Mouse (Mus musculus): ENCODE measurements around the gene Duxf3. TPM values are rescaled to one million over a fixed set of nuclear protein-coding genes. Genes with fewer than 3 reads are reported as not detected.

Gene Duxf3
- total and polyA plus RNA-seq, 3 experiments, result not detected

DNA sequence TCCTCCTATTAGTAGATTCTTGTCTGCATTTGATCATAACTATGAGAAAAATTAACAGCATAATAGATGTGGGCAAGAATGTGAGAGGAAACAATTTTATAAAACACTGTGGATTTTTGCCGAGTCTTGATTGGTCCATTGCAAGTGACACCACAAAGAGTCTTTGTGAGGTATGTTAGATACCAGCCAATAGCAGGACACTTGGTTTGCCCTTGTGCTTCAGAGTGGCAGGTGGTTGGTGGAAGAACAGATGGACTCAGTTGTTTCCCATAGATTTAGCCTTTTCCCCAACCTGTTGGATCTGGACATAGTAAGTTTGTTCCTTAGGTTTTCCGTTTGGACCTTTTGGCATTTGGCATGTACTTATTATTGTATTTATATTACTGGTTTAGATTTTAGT lies 21.3 kb downstream of the Duxf3 start:
- Histone ChIP-seq H3K27ac (ENCODE audit: control insufficient read depth, low read depth, low read length) (no peak overlapping the region), H3K79me2 (ENCODE audit: control insufficient read depth, insufficient read depth, low read length, poor library complexity) (no peaks in the 10 kb centered on the region), H3K36me3 (ENCODE audit: control insufficient read depth in 1 of 2, insufficient read depth in 2 of 2, low read length in 2 of 2) (no peaks in the 10 kb centered on the region), H3K9me3 (replicated peaks; ENCODE audit: insufficient read depth, low read length) (no peaks in the 10 kb centered on the region), H3K27me3 (ENCODE audit: control insufficient read depth in 1 of 2, insufficient read depth in 2 of 2, low read length in 2 of 2) (no peaks in the 10 kb centered on the region), H3K4me1 (ENCODE audit: control insufficient read depth in 1 of 2, insufficient read depth in 2 of 2, low read length in 2 of 2) (no peaks in the 10 kb centered on the region), H3K4me3 (ENCODE audit: control insufficient read depth in 1 of 2, insufficient read depth in 1 of 2, low read depth in 2 of 2, low read length in 2 of 2) (no peak overlapping the region), H3K9ac (ENCODE audit: control insufficient read depth, low read depth, low read length, poor library complexity, severe bottlenecking) (no peak overlapping the region)
- no peak for TF ChIP-seq CTCF (IDR thresholded peaks at IDR 0.05 in 2 of 3, conservative IDR thresholded peaks at IDR 0.05 in 1 of 3; ENCODE audit: control insufficient read depth in 1 of 3, insufficient read depth in 1 of 3, low read depth in 2 of 3, low read length in 3 of 3, poor library complexity in 1 of 3, severe bottlenecking in 1 of 3)
- TF ChIP-seq EP300 (IDR thresholded peaks at IDR 0.05; ENCODE audit: low read depth in 1 of 2, low read length in 2 of 2), result no peak
- TF ChIP-seq ZKSCAN1 (IDR thresholded peaks at IDR 0.05; ENCODE audit: low read depth, low read length), result no peak
- TF ChIP-seq TAL1 (IDR thresholded peaks at IDR 0.05; ENCODE audit: low read length), result no peak
- TF ChIP-seq MAFK (IDR thresholded peaks at IDR 0.05; ENCODE audit: borderline replicate concordance, low read depth, low read length), result no peak
- TF ChIP-seq MEF2A (IDR thresholded peaks at IDR 0.05; ENCODE audit: extremely low read depth, insufficient replicate concordance, low read depth, low read length, poor library complexity, severe bottlenecking), result no peak
- TF ChIP-seq CHD2 (IDR thresholded peaks at IDR 0.05; ENCODE audit: low read length), result no peak
- TF ChIP-seq HCFC1 (IDR thresholded peaks at IDR 0.05; ENCODE audit: low read depth, low read length), result no peak
- TF ChIP-seq RCOR1 (IDR thresholded peaks at IDR 0.05; ENCODE audit: low read depth, low read length), result no peak
- no peak for DNase-seq (ENCODE audit: low read depth, low spot score)

DNA sequence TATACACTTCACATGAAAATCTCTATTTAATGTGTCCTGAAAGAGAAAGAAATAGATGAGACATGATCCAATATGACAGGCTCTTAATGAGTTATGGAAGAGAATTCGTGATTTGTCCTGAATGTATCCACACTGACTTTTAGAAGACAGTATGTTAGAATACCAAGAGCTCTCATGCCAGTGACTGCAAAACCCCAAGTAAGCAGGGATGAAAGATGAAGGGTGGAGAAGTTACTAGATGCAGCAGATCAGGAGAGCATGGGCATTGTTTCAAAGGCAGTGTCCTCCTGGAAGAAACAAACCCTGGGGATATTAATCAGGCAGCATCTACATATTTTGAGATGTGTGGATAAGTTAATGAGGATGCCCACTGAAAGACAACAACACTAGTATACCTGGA lies 22.0 kb downstream of the Duxf3 start:
- H3K9me3 ChIP-seq (replicated peaks; ENCODE audit: insufficient read depth, low read length), result no peaks in the 10 kb centered on the region
- no peak overlapping the region for H3K9ac ChIP-seq (ENCODE audit: control insufficient read depth, low read depth, low read length, poor library complexity, severe bottlenecking)
- H3K4me3 ChIP-seq (ENCODE audit: control insufficient read depth in 1 of 2, insufficient read depth in 1 of 2, low read depth in 2 of 2, low read length in 2 of 2), result no peak overlapping the region
- no peak for DNase-seq (ENCODE audit: low read depth, low spot score)
- H3K27me3 ChIP-seq (ENCODE audit: control insufficient read depth in 1 of 2, insufficient read depth in 2 of 2, low read length in 2 of 2), result no peaks in the 10 kb centered on the region
- no peaks in the 10 kb centered on the region for H3K36me3 ChIP-seq (ENCODE audit: control insufficient read depth in 1 of 2, insufficient read depth in 2 of 2, low read length in 2 of 2)
- no peaks in the 10 kb centered on the region for H3K4me1 ChIP-seq (ENCODE audit: control insufficient read depth in 1 of 2, insufficient read depth in 2 of 2, low read length in 2 of 2)
- TF ChIP-seq EP300 (IDR thresholded peaks at IDR 0.05; ENCODE audit: low read depth in 1 of 2, low read length in 2 of 2) (no peak), TAL1 (IDR thresholded peaks at IDR 0.05; ENCODE audit: low read length) (no peak), JUND (IDR thresholded peaks at IDR 0.05; ENCODE audit: low read depth, low read length) (no peak), USF2 (IDR thresholded peaks at IDR 0.05; ENCODE audit: borderline replicate concordance in 1 of 2, insufficient read depth in 1 of 2, low read depth in 1 of 2, low read length in 2 of 2) (no peak)
- no peak overlapping the region for H3K27ac ChIP-seq (ENCODE audit: control insufficient read depth, low read depth, low read length)
- no peaks in the 10 kb centered on the region for H3K79me2 ChIP-seq (ENCODE audit: control insufficient read depth, insufficient read depth, low read length, poor library complexity)

DNA sequence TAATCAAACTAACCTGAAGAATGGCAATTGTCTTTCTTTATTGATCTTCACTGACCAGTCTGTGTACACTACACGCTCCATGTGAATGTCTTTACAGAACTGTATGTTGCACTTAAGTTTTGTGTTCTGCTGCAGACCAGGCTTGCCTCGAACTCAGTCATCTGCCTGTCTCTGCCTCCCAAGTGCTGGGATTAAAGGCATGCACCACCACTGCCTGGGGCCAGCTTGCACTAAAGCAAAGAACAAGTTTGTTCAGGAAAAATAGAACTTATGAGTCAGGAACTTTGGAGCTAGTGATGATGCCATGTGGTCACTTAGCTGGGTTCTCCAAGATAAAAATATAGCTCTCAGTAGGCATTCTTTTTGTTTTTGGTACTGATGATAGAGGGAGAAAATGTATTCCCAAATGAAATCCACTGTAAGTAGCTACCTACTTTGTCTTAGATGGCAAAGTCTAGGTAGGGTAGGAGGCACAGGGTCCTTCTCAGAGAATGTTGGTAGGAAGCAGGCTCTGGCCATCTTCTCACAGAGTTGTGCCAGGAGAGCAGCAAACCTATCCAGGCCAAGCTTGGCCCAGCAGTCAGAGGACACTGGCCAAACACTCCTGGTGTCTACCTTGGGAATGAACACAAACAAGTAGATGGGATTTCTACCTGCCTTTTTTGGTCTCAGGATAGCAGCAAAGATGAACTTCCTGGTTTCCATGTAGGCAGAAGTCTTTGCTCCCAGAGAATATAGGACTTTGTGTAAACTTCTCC lies 22.6 kb downstream of the Duxf3 start:
- no peaks in the 10 kb centered on the region for H3K27me3 ChIP-seq (ENCODE audit: control insufficient read depth in 1 of 2, insufficient read depth in 2 of 2, low read length in 2 of 2)
- TF ChIP-seq MAZ (IDR thresholded peaks at IDR 0.05; ENCODE audit: low read depth, low read length), result no peak
- no peak for TF ChIP-seq ZKSCAN1 (IDR thresholded peaks at IDR 0.05; ENCODE audit: low read depth, low read length)
- TF ChIP-seq TBP (IDR thresholded peaks at IDR 0.05; ENCODE audit: low read depth, low read length), result no peak
- TF ChIP-seq ETS1 (IDR thresholded peaks at IDR 0.05; ENCODE audit: low read depth, low read length), result no peak
- no peak for TF ChIP-seq NELFE (IDR thresholded peaks at IDR 0.05; ENCODE audit: low read depth, low read length)
- TF ChIP-seq EP300 (IDR thresholded peaks at IDR 0.05; ENCODE audit: low read depth in 1 of 2, low read length in 2 of 2), result no peak
- TF ChIP-seq MXI1 (IDR thresholded peaks at IDR 0.05; ENCODE audit: low read depth, low read length), result no peak
- TF ChIP-seq MEF2A (IDR thresholded peaks at IDR 0.05; ENCODE audit: extremely low read depth, insufficient replicate concordance, low read depth, low read length, poor library complexity, severe bottlenecking), result no peak
- no peak for TF ChIP-seq HCFC1 (IDR thresholded peaks at IDR 0.05; ENCODE audit: low read depth, low read length)
- no peak for TF ChIP-seq POLR2AphosphoS2 (IDR thresholded peaks at IDR 0.05; ENCODE audit: low read length)
- TF ChIP-seq NRF1 (IDR thresholded peaks at IDR 0.05; ENCODE audit: insufficient read depth, low read depth, low read length, poor library complexity, severe bottlenecking), result no peak
- TF ChIP-seq MAX (IDR thresholded peaks at IDR 0.05; ENCODE audit: low read length), result no peak

More for the DNA sequence above, 22.6 kb downstream of the Duxf3 start:
- H3K9ac ChIP-seq (ENCODE audit: control insufficient read depth, low read depth, low read length, poor library complexity, severe bottlenecking), result no peak overlapping the region
- H3K4me3 ChIP-seq (ENCODE audit: control insufficient read depth in 1 of 2, insufficient read depth in 1 of 2, low read depth in 2 of 2, low read length in 2 of 2), result no peak overlapping the region
- H3K79me2 ChIP-seq (ENCODE audit: control insufficient read depth, insufficient read depth, low read length, poor library complexity), result no peaks in the 10 kb centered on the region
- H3K4me1 ChIP-seq (ENCODE audit: control insufficient read depth in 1 of 2, insufficient read depth in 2 of 2, low read length in 2 of 2), result no peaks in the 10 kb centered on the region
- H3K9me3 ChIP-seq (replicated peaks; ENCODE audit: insufficient read depth, low read length), result no peaks in the 10 kb centered on the region
- H3K27ac ChIP-seq (ENCODE audit: control insufficient read depth, low read depth, low read length), result no peak overlapping the region
- H3K36me3 ChIP-seq (ENCODE audit: control insufficient read depth in 1 of 2, insufficient read depth in 2 of 2, low read length in 2 of 2), result no peaks in the 10 kb centered on the region
- DNase-seq (ENCODE audit: low read depth, low spot score), result no peak
